Mouse (Mus musculus) ovary, adult 10 weeks (tissue): ENCODE data around the gene Dpy19l1. TPM values are rescaled to one million over a fixed set of nuclear protein-coding genes. Genes with fewer than 3 reads are reported as not detected.

Experiments
- polyA plus RNA-seq: library from polyadenylated mRNA; stranded (reverse); fragments of 350-450 nt; fragmentation: Illumina TruSeq; extraction: RNeasy Lipid Tissue Mini Kit (QIAGEN cat#74804); gene quantifications from one replicate; pipeline ENCODE4 v1.2.3, GENCODE M21; 2014

Gene Dpy19l1
- polyA plus RNA-seq, result 76.1 TPM

GRCm38 (mm10) chr9:24503067-24503857 is at the start of gene Dpy19l1:
TSS of gene Dpy19l1 (minus strand) at chr9:24503140.

Other genes starting within 250 kb of the Dpy19l1 start
- not detected for gene Cypt4, start 122.1 kb upstream of the Dpy19l1 start, polyA plus RNA-seq
- 0.29 TPM for gene Dpy19l2, start 193.2 kb upstream of the Dpy19l1 start, polyA plus RNA-seq